Mouse (Mus musculus): Measurements from ENCODE around the gene Gm13271. TPM values are rescaled to one million over a fixed set of nuclear protein-coding genes. Genes with fewer than 3 reads are reported as not detected.
"Not testable (repeated sequence)": the region's sequence is repeated elsewhere in the genome, so short reads cannot be mapped to it uniquely, and the experiment has no call there.

Gene Gm13271
- polyA plus RNA-seq, 1 experiment from 2014 or later = not detected

DNA sequence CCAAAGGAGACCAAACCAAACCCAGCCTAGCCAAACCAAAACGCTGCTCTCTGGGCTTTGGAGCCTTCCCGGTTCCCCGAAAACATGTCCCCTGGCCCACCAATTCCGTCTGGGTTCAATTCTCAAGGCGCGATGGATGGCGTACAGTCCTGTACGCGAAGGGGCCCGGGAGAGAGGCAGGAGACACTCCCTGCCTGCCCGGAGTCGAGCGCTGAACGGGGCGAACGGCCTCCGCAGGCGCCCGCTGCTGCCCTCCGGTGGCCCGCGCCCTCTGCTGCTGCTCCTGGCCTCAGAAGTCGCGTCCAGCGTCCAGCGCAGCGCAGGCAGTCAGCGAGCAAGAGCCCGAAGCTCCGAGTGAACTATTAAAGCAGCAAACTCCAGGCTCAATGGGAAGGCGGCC, 27.7 kb downstream of the Gm13271 start:
- not testable (repeated sequence) for H3K4me1 ChIP-seq (replicated peaks; ENCODE audit: control insufficient read depth, insufficient read depth, low read length); H3K27ac ChIP-seq (ENCODE audit: low read depth, low read length); H3K9me3 ChIP-seq (ENCODE audit: control insufficient read depth); H3K4me3 ChIP-seq (ENCODE audit: low read depth, low read length); H3K36me3 ChIP-seq (ENCODE audit: control insufficient read depth, insufficient read depth); H3K27me3 ChIP-seq (replicated peaks; ENCODE audit: control insufficient read depth, insufficient read depth, low read length); H3K9ac ChIP-seq (ENCODE audit: low read depth, low read length); ATAC-seq
- peak; percentile 37 for TF ChIP-seq CTCF (IDR thresholded peaks at IDR 0.05; ENCODE audit: low read depth)
- WGBS = 0% methylated on average over 3 of the region's 31 CpGs
- H3K4me2 ChIP-seq (replicated peaks; ENCODE audit: low read depth) = peak overlapping the region; percentile 51

DNA sequence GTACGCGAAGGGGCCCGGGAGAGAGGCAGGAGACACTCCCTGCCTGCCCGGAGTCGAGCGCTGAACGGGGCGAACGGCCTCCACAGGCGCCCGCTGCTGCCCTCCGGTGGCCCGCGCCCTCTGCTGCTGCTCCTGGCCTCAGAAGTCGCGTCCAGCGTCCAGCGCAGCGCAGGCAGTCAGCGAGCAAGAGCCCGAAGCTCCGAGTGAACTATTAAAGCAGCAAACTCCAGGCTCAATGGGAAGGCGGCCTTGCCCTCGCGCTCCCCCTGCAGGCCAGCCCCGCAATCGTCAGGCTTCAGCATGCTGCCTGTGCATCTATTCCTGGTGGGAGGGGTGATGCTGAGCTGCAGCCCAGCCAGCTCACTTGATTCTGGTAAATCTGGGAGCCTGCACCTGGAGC, 30.7 kb downstream of the Gm13271 start, which contains the start of gene Gm13276:
Gm13276 (plus strand) TSS at position 301 of the 400 bp plus-strand sequence.
- H3K27ac ChIP-seq (ENCODE audit: low read depth, low read length); H3K4me3 ChIP-seq (ENCODE audit: low read depth, low read length); H3K9me3 ChIP-seq (ENCODE audit: control insufficient read depth); H3K4me1 ChIP-seq (replicated peaks; ENCODE audit: control insufficient read depth, insufficient read depth, low read length); H3K27me3 ChIP-seq (replicated peaks; ENCODE audit: control insufficient read depth, insufficient read depth, low read length); ATAC-seq; H3K9ac ChIP-seq (ENCODE audit: low read depth, low read length); H3K36me3 ChIP-seq (ENCODE audit: control insufficient read depth, insufficient read depth); H3K4me2 ChIP-seq (replicated peaks; ENCODE audit: low read depth): not testable (repeated sequence)
- WGBS = no CpG with 5 or more reads among the region's 27 CpGs

DNA sequence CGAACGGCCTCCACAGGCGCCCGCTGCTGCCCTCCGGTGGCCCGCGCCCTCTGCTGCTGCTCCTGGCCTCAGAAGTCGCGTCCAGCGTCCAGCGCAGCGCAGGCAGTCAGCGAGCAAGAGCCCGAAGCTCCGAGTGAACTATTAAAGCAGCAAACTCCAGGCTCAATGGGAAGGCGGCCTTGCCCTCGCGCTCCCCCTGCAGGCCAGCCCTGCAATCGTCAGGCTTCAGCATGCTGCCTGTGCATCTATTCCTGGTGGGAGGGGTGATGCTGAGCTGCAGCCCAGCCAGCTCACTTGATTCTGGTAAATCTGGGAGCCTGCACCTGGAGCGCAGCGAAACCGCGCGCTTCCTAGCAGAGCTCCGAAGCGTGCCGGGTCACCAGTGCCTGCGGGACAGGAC, 33.7 kb downstream of the Gm13271 start, which contains the start of gene Gm13277:
Gm13277 (plus strand) TSS at position 231 of the 400 bp plus-strand sequence.
- not testable (repeated sequence) for H3K9me3 ChIP-seq (ENCODE audit: control insufficient read depth); H3K4me2 ChIP-seq (replicated peaks; ENCODE audit: low read depth); H3K4me1 ChIP-seq (replicated peaks; ENCODE audit: control insufficient read depth, insufficient read depth, low read length); H3K36me3 ChIP-seq (ENCODE audit: control insufficient read depth, insufficient read depth); H3K4me3 ChIP-seq (ENCODE audit: low read depth, low read length); ATAC-seq; H3K27ac ChIP-seq (ENCODE audit: low read depth, low read length); H3K27me3 ChIP-seq (replicated peaks; ENCODE audit: control insufficient read depth, insufficient read depth, low read length); H3K9ac ChIP-seq (ENCODE audit: low read depth, low read length)
- WGBS = no CpG with 5 or more reads among the region's 28 CpGs
- peak; percentile 60 for TF ChIP-seq CTCF (IDR thresholded peaks at IDR 0.05; ENCODE audit: low read depth)

DNA sequence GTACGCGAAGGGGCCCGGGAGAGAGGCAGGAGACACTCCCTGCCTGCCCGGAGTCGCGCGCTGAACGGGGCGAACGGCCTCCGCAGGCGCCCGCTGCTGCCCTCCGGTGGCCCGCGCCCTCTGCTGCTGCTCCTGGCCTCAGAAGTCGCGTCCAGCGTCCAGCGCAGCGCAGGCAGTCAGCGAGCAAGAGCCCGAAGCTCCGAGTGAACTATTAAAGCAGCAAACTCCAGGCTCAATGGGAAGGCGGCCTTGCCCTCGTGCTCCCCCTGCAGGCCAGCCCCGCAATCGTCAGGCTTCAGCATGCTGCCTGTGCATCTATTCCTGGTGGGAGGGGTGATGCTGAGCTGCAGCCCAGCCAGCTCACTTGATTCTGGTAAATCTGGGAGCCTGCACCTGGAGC, 36.6 kb downstream of the Gm13271 start, which contains the start of gene Gm13278:
Gm13278 (plus strand) TSS at position 301 of the 400 bp plus-strand sequence.
- not testable (repeated sequence) for H3K27ac ChIP-seq (ENCODE audit: low read depth, low read length); H3K4me2 ChIP-seq (replicated peaks; ENCODE audit: low read depth); H3K4me3 ChIP-seq (ENCODE audit: low read depth, low read length); ATAC-seq; H3K27me3 ChIP-seq (replicated peaks; ENCODE audit: control insufficient read depth, insufficient read depth, low read length); H3K9ac ChIP-seq (ENCODE audit: low read depth, low read length); H3K9me3 ChIP-seq (ENCODE audit: control insufficient read depth); H3K4me1 ChIP-seq (replicated peaks; ENCODE audit: control insufficient read depth, insufficient read depth, low read length); H3K36me3 ChIP-seq (ENCODE audit: control insufficient read depth, insufficient read depth)
- WGBS = no CpG with 5 or more reads among the region's 28 CpGs

DNA sequence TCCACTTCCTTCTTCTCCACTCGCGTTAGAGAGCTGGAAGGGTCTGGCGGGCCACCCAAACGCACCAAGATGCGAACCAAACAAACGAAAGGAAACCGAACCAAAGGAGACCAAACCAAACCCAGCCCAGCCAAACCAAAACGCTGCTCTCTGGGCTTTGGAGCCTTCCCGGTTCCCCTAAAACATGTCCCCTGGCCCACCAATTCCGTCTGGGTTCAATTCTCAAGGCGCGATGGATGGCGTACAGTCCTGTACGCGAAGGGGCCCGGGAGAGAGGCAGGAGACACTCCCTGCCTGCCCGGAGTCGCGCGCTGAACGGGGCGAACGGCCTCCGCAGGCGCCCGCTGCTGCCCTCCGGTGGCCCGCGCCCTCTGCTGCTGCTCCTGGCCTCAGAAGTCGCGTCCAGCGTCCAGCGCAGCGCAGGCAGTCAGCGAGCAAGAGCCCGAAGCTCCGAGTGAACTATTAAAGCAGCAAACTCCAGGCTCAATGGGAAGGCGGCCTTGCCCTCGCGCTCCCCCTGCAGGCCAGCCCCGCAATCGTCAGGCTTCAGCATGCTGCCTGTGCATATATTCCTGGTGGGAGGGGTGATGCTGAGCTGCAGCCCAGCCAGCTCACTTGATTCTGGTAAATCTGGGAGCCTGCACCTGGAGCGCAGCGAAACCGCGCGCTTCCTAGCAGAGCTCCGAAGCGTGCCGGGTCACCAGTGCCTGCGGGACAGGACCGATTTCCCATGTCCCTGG, 39.4 kb downstream of the Gm13271 start, which contains the start of gene Gm13275:
Gm13275 (plus strand) TSS at position 552 of the 740 bp plus-strand sequence.
- H3K4me1 ChIP-seq (replicated peaks; ENCODE audit: control insufficient read depth, insufficient read depth, low read length); H3K36me3 ChIP-seq (ENCODE audit: control insufficient read depth, insufficient read depth); H3K27me3 ChIP-seq (replicated peaks; ENCODE audit: control insufficient read depth, insufficient read depth, low read length); H3K9ac ChIP-seq (ENCODE audit: low read depth, low read length); H3K4me2 ChIP-seq (replicated peaks; ENCODE audit: low read depth); H3K4me3 ChIP-seq (ENCODE audit: low read depth, low read length); H3K9me3 ChIP-seq (ENCODE audit: control insufficient read depth); H3K27ac ChIP-seq (ENCODE audit: low read depth, low read length); ATAC-seq: not testable (repeated sequence)
- 0% methylated on average over 13 of the region's 52 CpGs for WGBS
- TF ChIP-seq CTCF (IDR thresholded peaks at IDR 0.05; ENCODE audit: low read depth) = peak; percentile 42

DNA sequence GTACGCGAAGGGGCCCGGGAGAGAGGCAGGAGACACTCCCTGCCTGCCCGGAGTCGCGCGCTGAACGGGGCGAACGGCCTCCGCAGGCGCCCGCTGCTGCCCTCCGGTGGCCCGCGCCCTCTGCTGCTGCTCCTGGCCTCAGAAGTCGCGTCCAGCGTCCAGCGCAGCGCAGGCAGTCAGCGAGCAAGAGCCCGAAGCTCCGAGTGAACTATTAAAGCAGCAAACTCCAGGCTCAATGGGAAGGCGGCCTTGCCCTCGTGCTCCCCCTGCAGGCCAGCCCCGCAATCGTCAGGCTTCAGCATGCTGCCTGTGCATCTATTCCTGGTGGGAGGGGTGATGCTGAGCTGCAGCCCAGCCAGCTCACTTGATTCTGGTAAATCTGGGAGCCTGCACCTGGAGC, 42.4 kb downstream of the Gm13271 start, which contains the start of gene Gm13279:
Gm13279 (plus strand) TSS at position 301 of the 400 bp plus-strand sequence.
- not testable (repeated sequence) for H3K9me3 ChIP-seq (ENCODE audit: control insufficient read depth); H3K4me3 ChIP-seq (ENCODE audit: low read depth, low read length); H3K4me2 ChIP-seq (replicated peaks; ENCODE audit: low read depth); H3K9ac ChIP-seq (ENCODE audit: low read depth, low read length); H3K27me3 ChIP-seq (replicated peaks; ENCODE audit: control insufficient read depth, insufficient read depth, low read length); H3K36me3 ChIP-seq (ENCODE audit: control insufficient read depth, insufficient read depth); H3K27ac ChIP-seq (ENCODE audit: low read depth, low read length); H3K4me1 ChIP-seq (replicated peaks; ENCODE audit: control insufficient read depth, insufficient read depth, low read length); ATAC-seq
- no CpG with 5 or more reads among the region's 28 CpGs for WGBS

DNA sequence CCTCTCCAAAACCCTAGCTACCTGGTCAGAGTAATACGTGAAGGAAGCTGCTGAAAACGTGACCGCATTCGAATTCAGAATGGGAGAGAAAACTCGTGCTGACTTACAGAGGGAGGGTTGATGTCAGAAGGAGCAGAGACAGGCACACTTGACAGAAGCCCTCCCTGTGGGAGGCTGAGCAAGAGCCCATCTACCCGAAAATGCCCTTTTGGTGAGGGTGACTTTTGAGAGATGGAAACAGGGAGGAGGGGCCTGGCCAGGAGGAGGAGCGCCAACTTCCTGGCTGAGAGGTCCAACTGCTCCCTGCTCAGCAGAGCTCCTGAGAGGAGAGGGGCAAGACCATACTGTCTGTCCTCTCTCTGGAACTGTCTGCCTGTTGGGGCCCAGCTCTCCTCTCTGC, 44.7 kb downstream of the Gm13271 start, which contains the start of gene Gm13285:
Gm13285 (plus strand) TSS at position 301 of the 400 bp plus-strand sequence.
- not testable (repeated sequence) for H3K9me3 ChIP-seq (ENCODE audit: control insufficient read depth); H3K4me2 ChIP-seq (replicated peaks; ENCODE audit: low read depth); H3K4me3 ChIP-seq (ENCODE audit: low read depth, low read length); ATAC-seq; H3K27me3 ChIP-seq (replicated peaks; ENCODE audit: control insufficient read depth, insufficient read depth, low read length); H3K4me1 ChIP-seq (replicated peaks; ENCODE audit: control insufficient read depth, insufficient read depth, low read length); H3K9ac ChIP-seq (ENCODE audit: low read depth, low read length); H3K36me3 ChIP-seq (ENCODE audit: control insufficient read depth, insufficient read depth); H3K27ac ChIP-seq (ENCODE audit: low read depth, low read length)
- 0% methylated on average over 2 of the region's 7 CpGs for WGBS

DNA sequence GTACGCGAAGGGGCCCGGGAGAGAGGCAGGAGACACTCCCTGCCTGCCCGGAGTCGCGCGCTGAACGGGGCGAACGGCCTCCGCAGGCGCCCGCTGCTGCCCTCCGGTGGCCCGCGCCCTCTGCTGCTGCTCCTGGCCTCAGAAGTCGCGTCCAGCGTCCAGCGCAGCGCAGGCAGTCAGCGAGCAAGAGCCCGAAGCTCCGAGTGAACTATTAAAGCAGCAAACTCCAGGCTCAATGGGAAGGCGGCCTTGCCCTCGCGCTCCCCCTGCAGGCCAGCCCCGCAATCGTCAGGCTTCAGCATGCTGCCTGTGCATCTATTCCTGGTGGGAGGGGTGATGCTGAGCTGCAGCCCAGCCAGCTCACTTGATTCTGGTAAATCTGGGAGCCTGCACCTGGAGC, 48.3 kb downstream of the Gm13271 start, which contains the start of gene Gm13287:
Gm13287 (plus strand) TSS at position 301 of the 400 bp plus-strand sequence.
- not testable (repeated sequence) for H3K27me3 ChIP-seq (replicated peaks; ENCODE audit: control insufficient read depth, insufficient read depth, low read length); H3K27ac ChIP-seq (ENCODE audit: low read depth, low read length); H3K9me3 ChIP-seq (ENCODE audit: control insufficient read depth); H3K36me3 ChIP-seq (ENCODE audit: control insufficient read depth, insufficient read depth); H3K9ac ChIP-seq (ENCODE audit: low read depth, low read length); H3K4me1 ChIP-seq (replicated peaks; ENCODE audit: control insufficient read depth, insufficient read depth, low read length); H3K4me3 ChIP-seq (ENCODE audit: low read depth, low read length); H3K4me2 ChIP-seq (replicated peaks; ENCODE audit: low read depth); ATAC-seq
- WGBS = no CpG with 5 or more reads among the region's 29 CpGs
